9 mouse cellular contexts compared by ENCODE assay signal in genomic region chr3:89090694-89091655, GRCm38 (mm10). TPM values are rescaled to one million over a fixed set of nuclear protein-coding genes. Genes with fewer than 3 reads are reported as not detected.
DNase-seq lines count a peak whose midpoint lies in the region; ATAC-seq and TF ChIP-seq lines count a peak whose summit lies in the region.
"Had no signal": no experiment of that assay in that cellular context is flagged by ENCODE, and none has a peak within 500 bp of the region (broad histone marks: within the 10 kb centered on the region; RNA-seq: fewer than 3 reads in every experiment).

No protein-coding gene starts in this region.

- peak; percentile 41 for DNase-seq in CH12.LX (ENCODE audit: extremely low read depth)
- peak; percentile 62 for DNase-seq in c-Kit-negative CD71-positive TER-119-positive erythroid progenitor cells, embryonic 14.5 days (ENCODE audit: low read depth, low spot score)
- DNase-seq in fibroblast of lung, adult 2 months (ENCODE audit: low read depth), result peak; percentile 30
- DNase-seq in kidney, postnatal 14 days, result peak; percentile 87
- peak; percentile 49 to 56 (median 49) for DNase-seq in liver, embryonic 14.5 days (ENCODE audit: low read depth in 3 of 3, low spot score in 3 of 3)
- peak; percentile 78 for DNase-seq in telencephalon, adult 2 months (ENCODE audit: low read depth, low spot score)

- peak; percentile 47 for TF ChIP-seq RAD21 in CH12.LX (IDR thresholded peaks at IDR 0.05; ENCODE audit: low read depth, low read length)

- peak in 1 of 2 experiments; percentile 81; a peak in 2 of 4 replicates for TF ChIP-seq CTCF in CH12.LX (conservative IDR thresholded peaks at IDR 0.05 in 1 of 2, IDR thresholded peaks at IDR 0.05 in 1 of 2; ENCODE audit: low read depth in 2 of 2, low read length in 2 of 2)
- peak; percentile 90 for TF ChIP-seq CTCF in liver, embryonic 14.5 days (IDR thresholded peaks at IDR 0.05; ENCODE audit: low read depth)

- peak overlapping the region; percentile 61 to 69 (median 62) for H3K4me3 ChIP-seq in CH12.LX (replicated peaks in 1 of 3; ENCODE audit: low read depth in 2 of 3, low read length in 2 of 3, poor library complexity in 1 of 3)
- H3K4me3 ChIP-seq in heart, embryonic 14.5 days (ENCODE audit: control insufficient read depth in 1 of 2, insufficient read depth in 1 of 2, low read depth in 1 of 2, low read length in 2 of 2), result peak overlapping the region; percentile 45 to 66
- peak overlapping the region; percentile 47 to 64 for H3K4me3 ChIP-seq in liver, embryonic 14.5 days (ENCODE audit: insufficient read depth in 1 of 2, low read depth in 2 of 2, low read length in 2 of 2)
- peak overlapping the region; percentile 65 for H3K4me3 ChIP-seq in neural tube, embryonic 12.5 days

- dilution Hi-C loops in CH12.LX (cut with MboI; ENCODE audit: extremely low pct_ligation_motif_present, extremely low pct_unique_long_range_greater_than_20kb, low sequenced_read_pairs), result no loop called here

- H3K36me3 ChIP-seq in CH12.LX (replicated peaks in 1 of 2; ENCODE audit: control insufficient read depth in 1 of 2, insufficient read depth in 1 of 2, low read length in 1 of 2), result peaks cover 19 to 37% of the 10 kb centered on the region in 2 experiments
- peaks cover 16% of the 10 kb centered on the region for H3K36me3 ChIP-seq in heart, embryonic 14.5 days (ENCODE audit: control insufficient read depth, insufficient read depth, low read length)
- H3K36me3 ChIP-seq in liver, embryonic 14.5 days (replicated peaks; ENCODE audit: control insufficient read depth, insufficient read depth, low read depth), result peaks cover 8% of the 10 kb centered on the region
- H3K36me3 ChIP-seq in neural tube, embryonic 12.5 days, result peaks cover 42% of the 10 kb centered on the region

- peak overlapping the region; percentile 57; the same call in 1 of the 2 replicates for H3K9ac ChIP-seq in CH12.LX (ENCODE audit: insufficient read depth, low read depth)
- peak overlapping the region; percentile 74 for H3K9ac ChIP-seq in heart, embryonic 14.5 days (ENCODE audit: low read length)
- peak overlapping the region; percentile 61 for H3K9ac ChIP-seq in liver, embryonic 14.5 days (replicated peaks)
- H3K9ac ChIP-seq in neural tube, embryonic 12.5 days, result peak overlapping the region; percentile 78

- TF ChIP-seq POLR2A in CH12.LX (IDR thresholded peaks at IDR 0.05; ENCODE audit: low read depth, low read length), result peak; percentile 37; the same call in 1 of the 2 replicates

- in situ Hi-C loops in CH12.LX (cut with MboI; ENCODE audit: low pct_ligation_motif_present, low pct_unique_long_range_greater_than_20kb, low sequenced_read_pairs), result loop anchor here (5.0 kb wide), 1 partner anchor 66 kb away; no protein-coding TSS in a partner anchor

- H3K9me3 ChIP-seq in CH12.LX (replicated peaks; ENCODE audit: low read length), result no peaks in the 10 kb centered on the region
- H3K9me3 ChIP-seq in heart, embryonic 14.5 days (ENCODE audit: control insufficient read depth, low read length), result no peaks in the 10 kb centered on the region
- no peaks in the 10 kb centered on the region for H3K9me3 ChIP-seq in liver, embryonic 14.5 days (ENCODE audit: control insufficient read depth, low read length)
- H3K9me3 ChIP-seq in neural tube, embryonic 12.5 days, result no peaks in the 10 kb centered on the region

- no peaks in the 10 kb centered on the region for H3K79me2 ChIP-seq in CH12.LX (replicated peaks; ENCODE audit: control insufficient read depth, extremely low read depth, insufficient read depth, poor library complexity, severe bottlenecking)

- peaks cover 14 to 60% of the 10 kb centered on the region in 2 experiments for H3K4me1 ChIP-seq in CH12.LX (ENCODE audit: control insufficient read depth in 1 of 2, insufficient read depth in 2 of 2)
- H3K4me1 ChIP-seq in heart, embryonic 14.5 days (ENCODE audit: control insufficient read depth in 2 of 2, insufficient read depth in 2 of 2, low read length in 2 of 2), result peaks cover 9 to 14% of the 10 kb centered on the region in 2 experiments; a peak in 3 of 4 replicates
- peaks cover 13 to 17% of the 10 kb centered on the region in 2 experiments for H3K4me1 ChIP-seq in liver, embryonic 14.5 days (replicated peaks; ENCODE audit: control insufficient read depth in 2 of 2, insufficient read depth in 2 of 2, low read length in 1 of 2)
- peaks cover 47% of the 10 kb centered on the region for H3K4me1 ChIP-seq in neural tube, embryonic 12.5 days

- H3K4me2 ChIP-seq in CH12.LX (ENCODE audit: insufficient read depth, low read depth, poor library complexity, severe bottlenecking), result peak overlapping the region; percentile 54
- peak overlapping the region; percentile 98 for H3K4me2 ChIP-seq in heart, embryonic 14.5 days (ENCODE audit: low read length)
- H3K4me2 ChIP-seq in liver, embryonic 14.5 days (ENCODE audit: low read depth), result peak overlapping the region; percentile 96
- H3K4me2 ChIP-seq in neural tube, embryonic 12.5 days (replicated peaks), result peak overlapping the region; percentile 97

- under 1% methylated on average over 71 of the region's 74 CpGs for WGBS in heart, embryonic 14.5 days
- WGBS in liver, embryonic 14.5 days (ENCODE audit: insufficient replicate concordance), result under 1% methylated on average over 68 of the region's 74 CpGs
- WGBS in neural tube, embryonic 12.5 days, result under 1% methylated on average over 72 of the region's 74 CpGs

- H3K27me3 ChIP-seq in CH12.LX (replicated peaks), result peaks cover 2% of the 10 kb centered on the region
- peaks cover 26% of the 10 kb centered on the region for H3K27me3 ChIP-seq in heart, embryonic 14.5 days (ENCODE audit: control insufficient read depth, insufficient read depth, low read length)
- H3K27me3 ChIP-seq in liver, embryonic 14.5 days (ENCODE audit: control insufficient read depth, insufficient read depth, low read length), result peaks cover 24% of the 10 kb centered on the region
- H3K27me3 ChIP-seq in neural tube, embryonic 12.5 days (replicated peaks), result peaks cover 13% of the 10 kb centered on the region

- H3K27ac ChIP-seq in CH12.LX (ENCODE audit: insufficient read depth, low read depth), result no peak overlapping the region
- peak overlapping the region in 1 of 2 experiments; percentile 64; a peak in 2 of 4 replicates for H3K27ac ChIP-seq in heart, embryonic 14.5 days (replicated peaks in 1 of 2; ENCODE audit: control insufficient read depth in 1 of 2, insufficient read depth in 1 of 2, low read depth in 2 of 2, low read length in 2 of 2)
- no peak overlapping the region for H3K27ac ChIP-seq in liver, embryonic 14.5 days
- peak overlapping the region; percentile 50; the same call in 1 of the 2 replicates for H3K27ac ChIP-seq in neural tube, embryonic 12.5 days

- TF ChIP-seq EP300 in CH12.LX (IDR thresholded peaks at IDR 0.05; ENCODE audit: low read length), result no peak
- no peak for TF ChIP-seq EP300 in liver, embryonic 14.5 days (IDR thresholded peaks at IDR 0.05; ENCODE audit: low read depth)

- peak; percentile 46 for ATAC-seq in heart, embryonic 14.5 days (ENCODE audit: insufficient number of reproducible peaks, insufficient read depth, low FRiP score, low read depth)
- ATAC-seq in liver, embryonic 14.5 days (ENCODE audit: insufficient read depth), result peak; percentile 49
- peak; percentile 55 for ATAC-seq in neural tube, embryonic 12.5 days (ENCODE audit: low FRiP score, low read depth)

TF ChIP-seq in CH12.LX, 34 proteins besides CTCF, POLR2A, EP300 and RAD21 (continues in another document):
- peak; percentile 32; the same call in 1 of the 2 replicates for TF ChIP-seq IRF4 (IDR thresholded peaks at IDR 0.05; ENCODE audit: low read depth, low read length)
- peak; percentile 84; the same call in 1 of the 2 replicates for TF ChIP-seq MAZ (IDR thresholded peaks at IDR 0.05; ENCODE audit: low read depth, low read length)
- peak; percentile 44; the same call in 1 of the 2 replicates for TF ChIP-seq SMC3 (IDR thresholded peaks at IDR 0.05; ENCODE audit: low read depth, low read length)
- TF ChIP-seq ZMIZ1 (IDR thresholded peaks at IDR 0.05; ENCODE audit: low read depth, low read length), result no peak
- TF ChIP-seq USF1 (IDR thresholded peaks at IDR 0.05; ENCODE audit: low read depth, low read length), result no peak
- TF ChIP-seq ELF1 (IDR thresholded peaks at IDR 0.05; ENCODE audit: low read depth, low read length), result peak; percentile 72
- TF ChIP-seq JUND (conservative IDR thresholded peaks at IDR 0.05; ENCODE audit: low read depth, low read length), result no peak

RNA-seq across cellular contexts. Expression of gene Rusc1, which starts 2.1 kb away (rescaled TPM):
- total RNA-seq in CH12.LX (2012; rRNA removed), result 25.1 and 30.1 TPM in 2 replicates
- total RNA-seq in CH12.LX (2014; rRNA removed), result 17.7 and 19.7 TPM in 2 replicates
- 16.7 and 19.4 TPM in 2 replicates for polyA plus RNA-seq in CH12.LX (2012; ENCODE audit: insufficient read length, low read depth)
- 6.8 and 7.5 TPM in 2 replicates for polyA plus RNA-seq in heart, embryonic 14.5 days (2014; fragmentation: Nextera tagmentation; extraction: Ambion mirVana)
- polyA plus RNA-seq in liver, embryonic 14.5 days (2012; rRNA removed), result 4.1 and 5.2 TPM in 2 replicates
- 2.6 and 3.2 TPM in 2 replicates for polyA plus RNA-seq in liver, embryonic 14.5 days (2014; fragmentation: Nextera tagmentation; extraction: Ambion mirVana)
- polyA plus RNA-seq in neural tube, embryonic 12.5 days (2016; fragmentation: Nextera tagmentation; extraction: Ambion mirVana), result 70.2 and 78.8 TPM in 2 replicates

RNA-seq across cellular contexts. Expression of gene Gm43738, which starts 9.9 kb away (rescaled TPM):
- 0.13 TPM in 1 of 2 replicates, not detected in the other for total RNA-seq in CH12.LX (2012; rRNA removed)
- total RNA-seq in CH12.LX (2014; rRNA removed), result not detected in 2 replicates
- not detected in 2 replicates for polyA plus RNA-seq in CH12.LX (2012; ENCODE audit: insufficient read length, low read depth)
- not detected in 2 replicates for polyA plus RNA-seq in heart, embryonic 14.5 days (2014; fragmentation: Nextera tagmentation; extraction: Ambion mirVana)
- 0.02 TPM in 1 of 2 replicates, not detected in the other for polyA plus RNA-seq in liver, embryonic 14.5 days (2012; rRNA removed)
- 0.04 TPM in 1 of 2 replicates, not detected in the other for polyA plus RNA-seq in liver, embryonic 14.5 days (2014; fragmentation: Nextera tagmentation; extraction: Ambion mirVana)
- not detected in 2 replicates for polyA plus RNA-seq in neural tube, embryonic 12.5 days (2016; fragmentation: Nextera tagmentation; extraction: Ambion mirVana)
- total RNA-seq: hematopoietic stem cell, adult 5-6 weeks had no signal

RNA-seq across cellular contexts. Expression of gene Fdps, which starts 10.8 kb away (rescaled TPM):
- total RNA-seq in CH12.LX (2012; rRNA removed) (243 and 244 TPM in 2 replicates), CH12.LX (2014; rRNA removed) (490 and 572 TPM in 2 replicates)
- 177 and 200 TPM in 2 replicates for polyA plus RNA-seq in CH12.LX (2012; ENCODE audit: insufficient read length, low read depth)
- 92.6 and 96.9 TPM in 2 replicates for polyA plus RNA-seq in heart, embryonic 14.5 days (2014; fragmentation: Nextera tagmentation; extraction: Ambion mirVana)
- polyA plus RNA-seq in liver, embryonic 14.5 days (2012; rRNA removed), result 126 and 131 TPM in 2 replicates
- 238 and 251 TPM in 2 replicates for polyA plus RNA-seq in liver, embryonic 14.5 days (2014; fragmentation: Nextera tagmentation; extraction: Ambion mirVana)
- 353 and 354 TPM in 2 replicates for polyA plus RNA-seq in neural tube, embryonic 12.5 days (2016; fragmentation: Nextera tagmentation; extraction: Ambion mirVana)

RNA-seq across cellular contexts. Expression of gene Pklr, which starts 45.0 kb away (rescaled TPM):
- total RNA-seq in CH12.LX (2012; rRNA removed), result not detected in 2 replicates
- not detected in 2 replicates for total RNA-seq in CH12.LX (2014; rRNA removed)
- not detected in 2 replicates for polyA plus RNA-seq in CH12.LX (2012; ENCODE audit: insufficient read length, low read depth)
- polyA plus RNA-seq in heart, embryonic 14.5 days (2014; fragmentation: Nextera tagmentation; extraction: Ambion mirVana), result 0.11 TPM in 1 of 2 replicates, not detected in the other
- 132 and 143 TPM in 2 replicates for polyA plus RNA-seq in liver, embryonic 14.5 days (2012; rRNA removed)
- 79.8 and 97.5 TPM in 2 replicates for polyA plus RNA-seq in liver, embryonic 14.5 days (2014; fragmentation: Nextera tagmentation; extraction: Ambion mirVana)
- polyA plus RNA-seq in neural tube, embryonic 12.5 days (2016; fragmentation: Nextera tagmentation; extraction: Ambion mirVana), result 0.43 and 0.46 TPM in 2 replicates

Comparison
In these comparisons a context has a peak if more than half of its experiments do, and no peak if none do; other contexts are left out.
1. DNase-seq: peak in every context shown above with its lines; median percentile 87 in kidney, postnatal 14 days; 78 in telencephalon, adult 2 months; 62 in c-Kit-negative CD71-positive TER-119-positive erythroid progenitor cells, embryonic 14.5 days; 49 in liver, embryonic 14.5 days; 41 in CH12.LX; 30 in fibroblast of lung, adult 2 months.